Mouse (Mus musculus) embryo, embryonic 10.5 days (tissue): ENCODE measurements around the gene Scg2.

Source experiments
- DNase-seq: peaks from one replicate; pipeline ENCODE4 v3.0.0-alpha.2; 2015; ENCODE audit warnings: low spot score

Scg2 gene

DNA sequence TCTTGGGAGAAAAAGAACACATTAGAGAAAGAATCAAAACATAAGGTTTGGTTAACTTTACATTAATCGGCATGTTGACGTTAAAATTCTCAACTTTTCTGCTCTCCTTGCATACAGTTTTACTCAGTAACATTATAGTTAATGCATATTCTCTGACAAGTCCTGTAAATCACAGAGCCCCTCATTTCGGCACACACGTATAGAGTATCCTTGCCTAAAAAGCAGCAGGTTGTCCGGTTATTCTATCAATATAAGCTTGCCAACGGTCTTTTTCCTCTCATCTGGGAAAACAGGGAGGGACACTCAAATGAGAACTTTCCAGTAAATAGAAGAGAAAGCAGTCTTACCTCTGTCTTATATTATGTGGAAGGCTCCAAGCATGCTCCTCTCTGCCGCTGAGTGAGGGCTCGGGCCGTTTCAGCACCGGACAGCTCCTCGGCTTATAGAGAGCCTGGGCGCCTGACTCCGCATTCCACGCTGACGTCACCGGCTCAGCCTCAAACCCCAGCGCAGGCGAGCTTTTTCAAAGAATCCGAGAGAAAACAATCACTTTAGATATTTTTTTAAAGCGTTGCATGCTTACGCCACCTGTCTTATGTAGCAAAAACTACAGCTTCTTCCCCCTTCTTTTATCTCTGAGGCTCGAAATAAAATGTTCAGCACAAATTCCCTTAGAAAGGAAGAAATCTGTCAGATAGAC lies at the start of gene Scg2:
Scg2 (minus strand) TSS at position 512 of the 700 bp plus-strand sequence.
- peak; percentile 94 for DNase-seq

GRCm38 (mm10) chr1:79485546-79485945 lies 45.6 kb upstream of the Scg2 start:
- DNase-seq, result no peak

GRCm38 (mm10) chr1:79470856-79471255 lies 30.9 kb upstream of the Scg2 start:
- no peak for DNase-seq

DNA sequence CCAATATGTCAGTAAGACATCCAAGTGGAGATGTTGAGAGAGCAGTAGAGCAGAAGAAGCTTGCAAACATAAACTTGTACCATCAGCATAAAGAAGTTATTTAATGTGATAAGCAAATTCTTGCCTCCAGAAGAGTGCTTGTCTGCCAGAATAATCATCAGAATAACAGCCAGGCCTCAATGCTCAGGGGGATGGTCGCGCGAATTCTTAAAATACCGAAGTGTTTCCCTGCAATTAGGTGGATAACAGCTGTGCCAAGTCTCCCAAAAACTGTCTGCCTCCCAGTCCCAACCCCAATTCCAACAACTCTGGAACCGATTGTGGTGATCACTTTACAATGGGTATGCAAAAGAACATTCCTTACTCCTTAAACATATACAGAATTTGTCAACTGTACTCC lies 30.0 kb upstream of the Scg2 start:
- no peak for DNase-seq

- no peak for DNase-seq
Observed at GRCm38 (mm10) chr1:79466585-79466984, 26.7 kb upstream of the Scg2 start.

DNA sequence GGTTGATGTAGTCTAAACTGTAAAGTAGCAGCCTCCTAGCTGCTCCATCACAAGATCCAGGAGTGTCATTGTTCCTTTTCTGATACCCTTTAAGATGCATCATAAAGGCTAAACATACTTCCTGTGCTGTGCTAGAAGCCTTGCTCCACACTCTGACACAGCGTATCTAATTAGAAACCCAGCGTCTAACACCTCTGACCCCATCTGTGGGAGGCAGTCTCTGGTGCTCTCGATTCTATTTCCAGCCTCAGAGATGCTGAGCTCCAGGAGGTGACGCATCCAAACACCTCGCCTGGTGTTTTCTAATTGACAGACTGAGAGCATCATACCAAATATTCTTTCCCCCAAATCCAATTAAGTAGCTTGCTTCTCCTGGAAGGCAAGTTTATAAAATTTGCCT lies 18.6 kb upstream of the Scg2 start:
- DNase-seq, result peak; percentile 35

- DNase-seq, result no peak
Observed at GRCm38 (mm10) chr1:79454164-79454563, 14.2 kb upstream of the Scg2 start.

- DNase-seq, result no peak
Observed at GRCm38 (mm10) chr1:79452339-79452738, 12.4 kb upstream of the Scg2 start.

DNA sequence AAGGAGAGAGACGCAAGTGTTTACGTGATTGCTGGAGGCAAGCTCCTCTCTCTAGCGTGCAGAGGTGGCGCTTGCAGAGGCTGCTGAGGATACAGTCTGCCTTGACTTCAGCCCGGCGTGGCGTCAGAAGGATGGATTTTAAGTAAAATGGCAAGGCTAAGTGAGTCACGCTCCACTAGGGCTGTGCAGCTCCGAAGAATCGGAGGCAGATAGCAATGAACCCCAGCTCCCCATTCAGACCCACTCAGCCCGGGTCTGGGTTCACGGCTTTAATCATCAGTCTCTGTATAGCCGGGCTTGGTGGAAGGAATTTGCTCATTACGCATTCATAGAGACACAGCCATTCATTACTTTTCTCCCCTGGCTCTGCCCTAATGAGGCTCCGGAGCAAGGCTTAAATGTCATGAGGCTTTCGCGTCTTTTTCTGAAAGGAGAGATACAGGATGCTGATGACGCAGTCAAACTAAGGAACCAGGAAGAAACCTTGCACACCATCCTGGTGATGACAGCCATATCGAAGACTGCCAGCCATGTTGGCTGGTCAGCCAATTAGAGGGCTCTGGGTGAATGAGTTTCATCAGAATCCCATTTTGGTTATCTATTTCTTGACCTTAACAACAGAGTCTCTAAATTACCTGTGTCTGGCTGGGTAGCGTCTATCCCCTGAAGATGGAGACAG lies 10.6 kb upstream of the Scg2 start:
- peak; percentile 51 for DNase-seq

DNA sequence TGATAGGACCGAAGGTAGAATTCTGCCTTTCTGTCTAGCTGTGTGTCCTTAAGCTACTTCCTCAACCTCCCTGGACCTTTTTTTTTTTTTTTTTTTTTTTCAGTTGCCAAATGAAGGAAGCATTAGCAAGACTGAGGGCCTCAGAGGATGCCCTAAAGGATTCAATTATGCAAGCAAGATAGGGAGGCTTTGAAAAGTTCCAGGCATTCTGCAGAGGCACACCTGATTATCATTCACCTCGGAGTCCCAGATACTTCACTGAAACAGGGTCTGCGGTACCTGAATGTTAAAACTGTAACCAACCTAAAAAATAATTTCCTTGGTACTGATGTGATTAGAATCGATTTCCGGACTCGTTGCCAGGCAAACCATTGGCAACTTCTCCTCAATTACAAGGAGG lies 10.0 kb upstream of the Scg2 start:
- no peak for DNase-seq

GRCm38 (mm10) chr1:79445586-79445985 lies 5.7 kb upstream of the Scg2 start:
- DNase-seq, result no peak

DNA sequence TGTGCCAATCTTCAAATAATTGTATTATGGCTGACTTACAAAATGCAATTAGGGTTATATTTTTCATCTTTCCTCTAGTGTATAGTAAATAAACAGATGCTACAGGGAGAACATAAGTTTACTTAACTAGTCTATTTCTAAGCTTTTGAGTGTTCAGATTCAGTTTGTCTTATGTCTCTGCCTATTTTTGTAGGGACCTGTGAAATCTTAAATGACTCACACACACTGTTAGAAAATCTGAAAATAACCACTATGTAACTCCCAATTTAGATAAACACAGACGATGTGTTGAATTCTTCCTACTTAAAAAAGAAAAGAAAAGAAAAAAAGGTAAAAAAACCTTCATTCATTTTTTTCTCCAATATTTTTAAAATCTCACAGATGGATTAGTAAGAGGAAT lies 2.2 kb downstream of the Scg2 start:
- DNase-seq, result no peak

- no peak for DNase-seq
Observed at GRCm38 (mm10) chr1:79436671-79437070, 3.2 kb downstream of the Scg2 start.

DNA sequence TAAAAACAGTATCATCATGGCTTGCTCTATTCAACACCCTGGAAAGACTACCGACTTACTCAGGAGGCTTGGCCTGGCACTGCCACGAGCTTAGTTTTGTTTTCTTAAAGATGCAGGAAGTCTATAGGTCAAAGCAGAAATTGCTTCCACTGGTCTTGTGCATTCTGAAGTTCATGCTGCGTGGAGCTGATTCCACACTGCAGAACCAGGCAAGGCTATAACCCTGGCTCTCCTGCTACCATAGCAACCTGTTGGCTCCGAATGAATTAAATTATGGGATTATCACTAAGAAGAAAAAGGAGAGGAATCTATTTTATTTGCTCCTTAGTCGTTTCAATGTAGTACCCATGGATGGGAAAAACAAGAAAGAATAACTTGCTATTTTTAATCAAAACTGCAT lies 10.9 kb downstream of the Scg2 start:
- no peak for DNase-seq

GRCm38 (mm10) chr1:79415496-79415895 lies 24.4 kb downstream of the Scg2 start:
- DNase-seq, result peak; percentile 26

DNA sequence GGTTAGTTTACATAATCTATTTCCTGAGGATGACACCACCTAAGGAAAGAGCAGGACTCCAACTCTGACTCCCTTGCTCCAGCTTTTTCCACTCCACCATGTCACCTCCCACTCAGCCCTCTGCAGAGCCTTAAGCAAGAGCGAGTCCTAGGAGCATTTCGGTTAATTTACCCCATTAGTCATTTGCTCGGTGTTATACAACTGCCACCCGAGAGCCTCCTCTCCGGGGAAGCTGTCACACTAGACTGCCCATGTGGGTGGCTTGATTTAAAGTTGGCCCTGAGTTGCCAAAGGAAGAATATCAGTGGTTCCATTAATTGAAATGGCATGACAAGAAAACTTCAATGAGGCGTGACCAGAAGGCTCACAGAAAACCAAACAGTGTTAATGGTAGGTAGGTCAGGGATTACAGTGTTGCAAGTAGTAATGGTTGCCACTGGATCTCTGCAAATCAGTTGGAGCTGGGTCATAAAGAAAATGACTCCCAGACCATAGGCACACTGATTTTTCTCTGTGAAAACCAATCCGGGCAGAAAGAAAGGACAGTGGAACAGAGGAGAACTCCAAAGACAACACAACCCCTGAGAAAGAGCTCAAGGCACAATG lies 33.5 kb downstream of the Scg2 start:
- DNase-seq, result peak; percentile 14

DNA sequence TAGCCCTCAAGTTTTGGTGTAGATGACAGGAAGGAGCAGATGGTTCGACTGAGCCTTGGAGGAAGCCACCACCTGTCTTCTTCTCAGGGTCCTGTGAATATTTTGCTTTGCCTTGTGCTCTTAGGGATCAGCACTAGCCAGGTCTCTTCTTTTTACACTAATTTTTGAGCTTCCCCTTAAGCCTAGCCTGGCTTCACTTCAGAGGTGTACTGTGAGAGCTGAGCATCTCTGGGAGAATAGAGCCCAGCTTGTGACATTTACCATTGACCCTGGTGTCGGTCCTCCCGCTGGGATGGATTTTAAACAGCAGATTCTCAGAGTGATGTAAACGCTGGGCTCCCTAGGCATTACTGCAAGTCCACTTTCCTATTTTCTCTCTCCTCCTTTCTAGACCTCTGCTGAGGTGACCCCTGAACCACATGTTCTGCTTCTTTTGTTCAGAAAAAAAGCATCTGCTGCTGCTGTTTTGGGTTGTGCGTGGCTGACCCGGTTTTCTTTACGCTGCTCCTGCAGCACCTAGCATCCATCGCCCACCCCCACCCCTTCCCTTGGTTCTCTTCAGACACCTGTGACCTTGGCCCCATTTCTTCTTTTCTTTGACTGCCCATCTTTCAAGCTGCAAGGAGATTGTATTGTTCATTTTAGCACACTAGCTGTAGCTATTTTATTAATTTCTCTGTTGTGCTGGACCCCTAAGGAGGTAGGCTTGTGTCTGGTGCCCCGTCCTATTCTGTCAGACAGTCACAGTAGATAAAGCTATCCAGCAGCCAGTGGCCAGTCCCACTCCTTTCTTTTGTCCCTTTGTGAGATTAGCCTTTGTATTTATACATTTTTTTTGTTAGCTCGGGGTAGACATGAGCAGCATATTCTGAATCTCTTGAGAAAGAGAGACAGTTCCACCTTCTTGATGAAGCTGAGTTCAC lies 38.6 kb downstream of the Scg2 start:
- DNase-seq, result peak; percentile 15

- DNase-seq, result no peak
Observed at GRCm38 (mm10) chr1:79400284-79400683, 39.6 kb downstream of the Scg2 start.
